Mouse (Mus musculus): Measurements from ENCODE around the gene Gm49405. TPM values are rescaled to one million over a fixed set of nuclear protein-coding genes. Genes with fewer than 3 reads are reported as not detected.
A peak's percentile ranks its signal among the peaks of the same experiment; 100 is the strongest.
"Not testable (repeated sequence)": the region's sequence is repeated elsewhere in the genome, so short reads cannot be mapped to it uniquely, and the experiment has no call there.

Gene Gm49405
- polyA plus RNA-seq, 1 experiment from 2014 or later, result 4.6 TPM

GRCm38 (mm10) chr19:3964030-3964429 lies 36.4 kb upstream of the Gm49405 start:
- Histone ChIP-seq H3K4me1 (replicated peaks) (peaks cover 17% of the 10 kb centered on the region), H3K4me3 (no peak overlapping the region), H3K9me3 (replicated peaks) (no peaks in the 10 kb centered on the region; the same call in 1 of the 2 replicates), H3K27ac (ENCODE audit: poor library complexity, severe bottlenecking) (no peak overlapping the region), H3K4me2 (no peak overlapping the region), H3K27me3 (replicated peaks) (no peaks in the 10 kb centered on the region), H3K9ac (no peak overlapping the region), H3K36me3 (no peaks in the 10 kb centered on the region)
- 67% methylated on average over 4 of the region's 4 CpGs for WGBS
- ATAC-seq (ENCODE audit: insufficient number of reproducible peaks, low FRiP score), result no peak

- Histone ChIP-seq H3K4me3 (no peak overlapping the region), H3K36me3 (no peaks in the 10 kb centered on the region), H3K4me2 (no peak overlapping the region), H3K9ac (no peak overlapping the region), H3K27me3 (replicated peaks) (peaks cover 17% of the 10 kb centered on the region), H3K9me3 (replicated peaks) (no peaks in the 10 kb centered on the region), H3K27ac (ENCODE audit: poor library complexity, severe bottlenecking) (no peak overlapping the region), H3K4me1 (replicated peaks) (peaks cover 19% of the 10 kb centered on the region)
- WGBS, result 64% methylated on average over 11 of the region's 11 CpGs
- no peak for ATAC-seq (ENCODE audit: insufficient number of reproducible peaks, low FRiP score)
These were observed 33.9 kb upstream of the Gm49405 start for GRCm38 (mm10) chr19:3966330-3967075.

- 29% methylated on average over 3 of the region's 3 CpGs for WGBS
- no peak overlapping the region for H3K4me2 ChIP-seq
- ATAC-seq (ENCODE audit: insufficient number of reproducible peaks, low FRiP score), result no peak
- H3K36me3 ChIP-seq, result no peaks in the 10 kb centered on the region
- H3K9ac ChIP-seq, result no peak overlapping the region
- peaks cover 19% of the 10 kb centered on the region for H3K4me1 ChIP-seq (replicated peaks)
- H3K9me3 ChIP-seq (replicated peaks), result no peaks in the 10 kb centered on the region
- no peak overlapping the region for H3K4me3 ChIP-seq
- no peak overlapping the region for H3K27ac ChIP-seq (ENCODE audit: poor library complexity, severe bottlenecking)
- H3K27me3 ChIP-seq (replicated peaks), result peaks cover 22% of the 10 kb centered on the region
These were observed 33.2 kb upstream of the Gm49405 start for GRCm38 (mm10) chr19:3967258-3967657.

- Histone ChIP-seq H3K27ac (ENCODE audit: poor library complexity, severe bottlenecking) (no peak within 1 kb of the TSS), H3K9me3 (replicated peaks) (no peaks in the 10 kb centered on the region), H3K36me3 (no peaks in the 10 kb centered on the region), H3K4me3 (no peak within 1 kb of the TSS), H3K4me2 (no peak within 1 kb of the TSS), H3K4me1 (replicated peaks) (peaks cover 16% of the 10 kb centered on the region), H3K9ac (no peak within 1 kb of the TSS), H3K27me3 (replicated peaks) (peaks cover 44% of the 10 kb centered on the region)
- WGBS, result 42% methylated on average over 9 of the region's 9 CpGs
- no peak for ATAC-seq (ENCODE audit: insufficient number of reproducible peaks, low FRiP score)
These were observed 28.2 kb upstream of the Gm49405 start, which contains the start of gene Aldh3b2 for GRCm38 (mm10) chr19:3972229-3972628. Gene Aldh3b2 (plus strand): TSS chr19:3972328.

- not testable (repeated sequence) for H3K27ac ChIP-seq (ENCODE audit: poor library complexity, severe bottlenecking); H3K36me3 ChIP-seq; H3K9ac ChIP-seq; ATAC-seq (ENCODE audit: insufficient number of reproducible peaks, low FRiP score); H3K4me1 ChIP-seq (replicated peaks); H3K4me3 ChIP-seq; H3K9me3 ChIP-seq (replicated peaks); H3K4me2 ChIP-seq
- peaks cover 39% of the 10 kb centered on the region for H3K27me3 ChIP-seq (replicated peaks)
- whole genome bisulfite sequencing, result 81% methylated on average over 6 of the region's 6 CpGs
These were observed 25.8 kb upstream of the Gm49405 start for GRCm38 (mm10) chr19:3974608-3975007.

- no peak for ATAC-seq (ENCODE audit: insufficient number of reproducible peaks, low FRiP score)
- Histone ChIP-seq H3K36me3 (no peaks in the 10 kb centered on the region), H3K4me3 (no peak overlapping the region), H3K4me2 (no peak overlapping the region), H3K4me1 (replicated peaks) (no peaks in the 10 kb centered on the region), H3K27ac (ENCODE audit: poor library complexity, severe bottlenecking) (no peak overlapping the region), H3K9me3 (replicated peaks) (no peaks in the 10 kb centered on the region; the same call in 1 of the 2 replicates), H3K9ac (no peak overlapping the region), H3K27me3 (replicated peaks) (peaks cover 27% of the 10 kb centered on the region)
- 73% methylated on average over 2 of the region's 2 CpGs for WGBS
These were observed 24.6 kb upstream of the Gm49405 start for GRCm38 (mm10) chr19:3975866-3976265.

GRCm38 (mm10) chr19:3980309-3980708 lies 20.1 kb upstream of the Gm49405 start:
- Histone ChIP-seq H3K4me3 (no peak overlapping the region), H3K4me2 (no peak overlapping the region), H3K27me3 (replicated peaks) (peaks cover 4% of the 10 kb centered on the region; the same call in 1 of the 2 replicates), H3K4me1 (replicated peaks) (peaks cover 12% of the 10 kb centered on the region), H3K9me3 (replicated peaks) (no peaks in the 10 kb centered on the region; the same call in 1 of the 2 replicates), H3K9ac (no peak overlapping the region), H3K27ac (ENCODE audit: poor library complexity, severe bottlenecking) (no peak overlapping the region), H3K36me3 (no peaks in the 10 kb centered on the region)
- WGBS, result 11% methylated on average over 4 of the region's 4 CpGs
- ATAC-seq (ENCODE audit: insufficient number of reproducible peaks, low FRiP score), result 0 out of 2 replicates have a peak, but pooled peaks have one; percentile 56

- H3K4me2 ChIP-seq, result no peak overlapping the region
- H3K27ac ChIP-seq (ENCODE audit: poor library complexity, severe bottlenecking), result no peak overlapping the region
- no peaks in the 10 kb centered on the region; the same call in 1 of the 2 replicates for H3K9me3 ChIP-seq (replicated peaks)
- H3K27me3 ChIP-seq (replicated peaks), result no peaks in the 10 kb centered on the region
- no peaks in the 10 kb centered on the region for H3K36me3 ChIP-seq
- no peak for ATAC-seq (ENCODE audit: insufficient number of reproducible peaks, low FRiP score)
- 64% methylated on average over 9 of the region's 9 CpGs for WGBS
- H3K4me1 ChIP-seq (replicated peaks), result peaks cover 18% of the 10 kb centered on the region
- no peak overlapping the region for H3K9ac ChIP-seq
- H3K4me3 ChIP-seq, result no peak overlapping the region
These were observed 19.5 kb upstream of the Gm49405 start for GRCm38 (mm10) chr19:3980917-3981316.

GRCm38 (mm10) chr19:3983527-3984200 lies 16.8 kb upstream of the Gm49405 start:
- H3K4me2 ChIP-seq, result no peak overlapping the region
- H3K9ac ChIP-seq, result no peak overlapping the region
- WGBS, result 50% methylated on average over 9 of the region's 9 CpGs
- H3K4me3 ChIP-seq, result no peak overlapping the region
- H3K4me1 ChIP-seq (replicated peaks), result peaks cover 30% of the 10 kb centered on the region
- no peaks in the 10 kb centered on the region; the same call in 1 of the 2 replicates for H3K9me3 ChIP-seq (replicated peaks)
- no peak overlapping the region for H3K27ac ChIP-seq (ENCODE audit: poor library complexity, severe bottlenecking)
- H3K36me3 ChIP-seq, result 0 out of 2 replicates have a peak, but pooled peaks cover under 1% of the 10 kb centered on the region
- no peaks in the 10 kb centered on the region for H3K27me3 ChIP-seq (replicated peaks)
- ATAC-seq (ENCODE audit: insufficient number of reproducible peaks, low FRiP score), result no peak

GRCm38 (mm10) chr19:3985261-3985681 lies 15.2 kb upstream of the Gm49405 start:
- Histone ChIP-seq H3K9me3 (replicated peaks) (no peaks in the 10 kb centered on the region; the same call in 1 of the 2 replicates), H3K27me3 (replicated peaks) (no peaks in the 10 kb centered on the region), H3K4me3 (no peak overlapping the region), H3K4me2 (no peak overlapping the region), H3K27ac (ENCODE audit: poor library complexity, severe bottlenecking) (peak overlapping the region; percentile 65), H3K36me3 (peaks cover 3% of the 10 kb centered on the region; the same call in 1 of the 2 replicates), H3K4me1 (replicated peaks) (peaks cover 30% of the 10 kb centered on the region), H3K9ac (peak overlapping the region; percentile 22; the same call in 1 of the 2 replicates)
- ATAC-seq (ENCODE audit: insufficient number of reproducible peaks, low FRiP score), result no peak
- 23% methylated on average over 8 of the region's 8 CpGs for WGBS

- ATAC-seq (ENCODE audit: insufficient number of reproducible peaks, low FRiP score), result peak; percentile 62
- Histone ChIP-seq H3K4me3 (no peak within 1 kb of the TSS), H3K9me3 (replicated peaks) (no peaks in the 10 kb centered on the region), H3K9ac (peak within 1 kb of the TSS; percentile 28; the same call in 1 of the 2 replicates), H3K4me1 (replicated peaks) (peaks cover 30% of the 10 kb centered on the region), H3K27ac (ENCODE audit: poor library complexity, severe bottlenecking) (peak within 1 kb of the TSS; percentile 65), H3K27me3 (replicated peaks) (peaks cover 7% of the 10 kb centered on the region; the same call in 1 of the 2 replicates), H3K4me2 (peak within 1 kb of the TSS; percentile 32), H3K36me3 (peaks cover 3% of the 10 kb centered on the region; the same call in 1 of the 2 replicates)
- 15% methylated on average over 8 of the region's 8 CpGs for WGBS
These were observed 14.1 kb upstream of the Gm49405 start, which contains the start of gene Acy3 for GRCm38 (mm10) chr19:3986334-3986733. Gene Acy3 (plus strand): TSS chr19:3986570.

Data from heart, embryonic 12.5 days (tissue).